Mouse (Mus musculus) ES-Bruce4 (cell line): ENCODE data around the gene Gm49325.

Experiments used
- CTCF ChIP-seq: IDR thresholded peaks from one replicate; pipeline ENCODE4 v1.8.1; 2011; ENCODE audit warnings: low read depth, low read length
- EP300 ChIP-seq: IDR thresholded peaks from 2 replicates; pipeline ENCODE4 v1.6.1; 2011; ENCODE audit warnings: low read depth, low read length; ENCODE audit not compliant: insufficient read depth

GRCm38 (mm10) chr10:77590812-77591211, 15.2 kb upstream of the Gm49325 start:
- TF ChIP-seq CTCF (peak; percentile 94), EP300 (peak; percentile 51; the same call in 1 of the 2 replicates)
